Mouse (Mus musculus): Measurements from ENCODE around the gene Vash1. TPM values are rescaled to one million over a fixed set of nuclear protein-coding genes. Genes with fewer than 3 reads are reported as not detected.

Gene Vash1
- polyA plus RNA-seq, 1 experiment from 2014 or later, result 5.5 TPM

GRCm38 (mm10) chr12:86688917-86689316, 10.4 kb downstream of the Vash1 start:
- Histone ChIP-seq H3K9ac (ENCODE audit: low read depth, low read length) (no peak overlapping the region), H3K4me1 (ENCODE audit: control insufficient read depth, insufficient read depth, low read length) (no peaks in the 10 kb centered on the region), H3K36me3 (ENCODE audit: control insufficient read depth, insufficient read depth, low read length) (no peaks in the 10 kb centered on the region), H3K4me3 (ENCODE audit: low read length) (no peak overlapping the region), H3K27me3 (replicated peaks; ENCODE audit: control insufficient read depth, insufficient read depth, low read length) (no peaks in the 10 kb centered on the region), H3K27ac (ENCODE audit: low read length) (no peak overlapping the region), H3K4me2 (ENCODE audit: low read depth, low read length) (no peak overlapping the region), H3K9me3 (ENCODE audit: control insufficient read depth, low read length) (no peaks in the 10 kb centered on the region)
- no peak for ATAC-seq
- WGBS, result 95% methylated on average over 27 of the region's 27 CpGs

GRCm38 (mm10) chr12:86690700-86691485, 12.4 kb downstream of the Vash1 start:
- Histone ChIP-seq H3K4me2 (ENCODE audit: low read depth, low read length) (no peak overlapping the region), H3K4me3 (ENCODE audit: low read length) (no peak overlapping the region), H3K4me1 (ENCODE audit: control insufficient read depth, insufficient read depth, low read length) (no peaks in the 10 kb centered on the region), H3K27me3 (replicated peaks; ENCODE audit: control insufficient read depth, insufficient read depth, low read length) (no peaks in the 10 kb centered on the region), H3K9me3 (ENCODE audit: control insufficient read depth, low read length) (no peaks in the 10 kb centered on the region), H3K27ac (ENCODE audit: low read length) (no peak overlapping the region; the same call in 1 of the 2 replicates), H3K36me3 (ENCODE audit: control insufficient read depth, insufficient read depth, low read length) (no peaks in the 10 kb centered on the region), H3K9ac (ENCODE audit: low read depth, low read length) (no peak overlapping the region)
- 78% methylated on average over 12 of the region's 12 CpGs for WGBS
- ATAC-seq, result no peak

- H3K4me2 ChIP-seq (ENCODE audit: low read depth, low read length), result no peak overlapping the region
- H3K27ac ChIP-seq (ENCODE audit: low read length), result no peak overlapping the region
- no peaks in the 10 kb centered on the region for H3K4me1 ChIP-seq (ENCODE audit: control insufficient read depth, insufficient read depth, low read length)
- H3K36me3 ChIP-seq (ENCODE audit: control insufficient read depth, insufficient read depth, low read length), result no peaks in the 10 kb centered on the region
- ATAC-seq, result no peak
- 56% methylated on average over 5 of the region's 5 CpGs for WGBS
- no peaks in the 10 kb centered on the region for H3K9me3 ChIP-seq (ENCODE audit: control insufficient read depth, low read length)
- H3K27me3 ChIP-seq (replicated peaks; ENCODE audit: control insufficient read depth, insufficient read depth, low read length), result no peaks in the 10 kb centered on the region
- H3K4me3 ChIP-seq (ENCODE audit: low read length), result no peak overlapping the region
- no peak overlapping the region for H3K9ac ChIP-seq (ENCODE audit: low read depth, low read length)
Measured at GRCm38 (mm10) chr12:86692471-86693356, 14.2 kb downstream of the Vash1 start.

- Histone ChIP-seq H3K4me1 (ENCODE audit: control insufficient read depth, insufficient read depth, low read length) (no peaks in the 10 kb centered on the region), H3K9ac (ENCODE audit: low read depth, low read length) (no peak overlapping the region), H3K4me2 (ENCODE audit: low read depth, low read length) (no peak overlapping the region), H3K27me3 (replicated peaks; ENCODE audit: control insufficient read depth, insufficient read depth, low read length) (no peaks in the 10 kb centered on the region), H3K9me3 (ENCODE audit: control insufficient read depth, low read length) (no peaks in the 10 kb centered on the region), H3K36me3 (ENCODE audit: control insufficient read depth, insufficient read depth, low read length) (no peaks in the 10 kb centered on the region), H3K27ac (ENCODE audit: low read length) (no peak overlapping the region), H3K4me3 (ENCODE audit: low read length) (no peak overlapping the region)
- no peak for ATAC-seq
Measured at GRCm38 (mm10) chr12:86693389-86693788, 14.9 kb downstream of the Vash1 start.

GRCm38 (mm10) chr12:86694441-86694840, 15.9 kb downstream of the Vash1 start:
- no peaks in the 10 kb centered on the region for H3K36me3 ChIP-seq (ENCODE audit: control insufficient read depth, insufficient read depth, low read length)
- H3K27me3 ChIP-seq (replicated peaks; ENCODE audit: control insufficient read depth, insufficient read depth, low read length), result no peaks in the 10 kb centered on the region
- ATAC-seq, result no peak
- H3K4me2 ChIP-seq (ENCODE audit: low read depth, low read length), result no peak overlapping the region
- no peaks in the 10 kb centered on the region for H3K4me1 ChIP-seq (ENCODE audit: control insufficient read depth, insufficient read depth, low read length)
- H3K9me3 ChIP-seq (ENCODE audit: control insufficient read depth, low read length), result no peaks in the 10 kb centered on the region
- 88% methylated on average over 1 of the region's 1 CpGs for WGBS
- H3K4me3 ChIP-seq (ENCODE audit: low read length), result no peak overlapping the region
- H3K9ac ChIP-seq (ENCODE audit: low read depth, low read length), result no peak overlapping the region
- no peak overlapping the region for H3K27ac ChIP-seq (ENCODE audit: low read length)

GRCm38 (mm10) chr12:86697996-86698395, 19.5 kb downstream of the Vash1 start:
- WGBS, result 56% methylated on average over 2 of the region's 2 CpGs
- no peak overlapping the region for H3K9ac ChIP-seq (ENCODE audit: low read depth, low read length)
- H3K9me3 ChIP-seq (ENCODE audit: control insufficient read depth, low read length), result no peaks in the 10 kb centered on the region
- no peak overlapping the region for H3K27ac ChIP-seq (ENCODE audit: low read length)
- no peak overlapping the region for H3K4me3 ChIP-seq (ENCODE audit: low read length)
- no peaks in the 10 kb centered on the region for H3K36me3 ChIP-seq (ENCODE audit: control insufficient read depth, insufficient read depth, low read length)
- no peak for ATAC-seq
- no peak overlapping the region for H3K4me2 ChIP-seq (ENCODE audit: low read depth, low read length)
- peaks cover 4% of the 10 kb centered on the region; the same call in 1 of the 2 replicates for H3K4me1 ChIP-seq (ENCODE audit: control insufficient read depth, insufficient read depth, low read length)
- H3K27me3 ChIP-seq (replicated peaks; ENCODE audit: control insufficient read depth, insufficient read depth, low read length), result no peaks in the 10 kb centered on the region

GRCm38 (mm10) chr12:86698537-86698936, 20.0 kb downstream of the Vash1 start:
- no peak overlapping the region for H3K9ac ChIP-seq (ENCODE audit: low read depth, low read length)
- H3K36me3 ChIP-seq (ENCODE audit: control insufficient read depth, insufficient read depth, low read length), result no peaks in the 10 kb centered on the region
- no peak overlapping the region for H3K4me2 ChIP-seq (ENCODE audit: low read depth, low read length)
- no peaks in the 10 kb centered on the region for H3K9me3 ChIP-seq (ENCODE audit: control insufficient read depth, low read length)
- no peak overlapping the region for H3K4me3 ChIP-seq (ENCODE audit: low read length)
- no peak for ATAC-seq
- no peak overlapping the region for H3K27ac ChIP-seq (ENCODE audit: low read length)
- peaks cover 4% of the 10 kb centered on the region; the same call in 1 of the 2 replicates for H3K4me1 ChIP-seq (ENCODE audit: control insufficient read depth, insufficient read depth, low read length)
- H3K27me3 ChIP-seq (replicated peaks; ENCODE audit: control insufficient read depth, insufficient read depth, low read length), result no peaks in the 10 kb centered on the region

GRCm38 (mm10) chr12:86699965-86700926, 21.7 kb downstream of the Vash1 start:
- Histone ChIP-seq H3K27me3 (replicated peaks; ENCODE audit: control insufficient read depth, insufficient read depth, low read length) (no peaks in the 10 kb centered on the region), H3K36me3 (ENCODE audit: control insufficient read depth, insufficient read depth, low read length) (no peaks in the 10 kb centered on the region), H3K4me3 (ENCODE audit: low read length) (no peak overlapping the region), H3K9ac (ENCODE audit: low read depth, low read length) (no peak overlapping the region), H3K9me3 (ENCODE audit: control insufficient read depth, low read length) (no peaks in the 10 kb centered on the region), H3K27ac (ENCODE audit: low read length) (no peak overlapping the region), H3K4me1 (ENCODE audit: control insufficient read depth, insufficient read depth, low read length) (peaks cover 4% of the 10 kb centered on the region; the same call in 1 of the 2 replicates), H3K4me2 (ENCODE audit: low read depth, low read length) (no peak overlapping the region)
- no peak for ATAC-seq
- 37% methylated on average over 19 of the region's 19 CpGs for WGBS

- Histone ChIP-seq H3K9me3 (ENCODE audit: control insufficient read depth, low read length) (no peaks in the 10 kb centered on the region), H3K4me1 (ENCODE audit: control insufficient read depth, insufficient read depth, low read length) (peaks cover 4% of the 10 kb centered on the region; the same call in 1 of the 2 replicates), H3K4me3 (ENCODE audit: low read length) (no peak overlapping the region), H3K36me3 (ENCODE audit: control insufficient read depth, insufficient read depth, low read length) (no peaks in the 10 kb centered on the region), H3K27ac (ENCODE audit: low read length) (no peak overlapping the region), H3K9ac (ENCODE audit: low read depth, low read length) (no peak overlapping the region), H3K27me3 (replicated peaks; ENCODE audit: control insufficient read depth, insufficient read depth, low read length) (no peaks in the 10 kb centered on the region), H3K4me2 (ENCODE audit: low read depth, low read length) (no peak overlapping the region)
- no peak for ATAC-seq
- WGBS, result 80% methylated on average over 4 of the region's 4 CpGs
Measured at GRCm38 (mm10) chr12:86700927-86701310, 22.4 kb downstream of the Vash1 start.

Data from intestine, embryonic 16.5 days (tissue).